Mouse (Mus musculus) forebrain, embryonic 16.5 days (tissue): Measurements from ENCODE around the gene Trak2. TPM values are rescaled to one million over a fixed set of nuclear protein-coding genes. Genes with fewer than 3 reads are reported as not detected.
"Not testable (repeated sequence)": the region's sequence is repeated elsewhere in the genome, so short reads cannot be mapped to it uniquely, and the experiment has no call there.

ENCODE experiments used
- ATAC-seq: fragments of 200-750 bp; cut with Nextera tagmentation; 2 replicates; pipeline ENCODE4 v1.8.0; 2017; ENCODE audit warnings: mild to moderate bottlenecking, moderate library complexity
- H3K27ac ChIP-seq: fragments of 300-500 bp; sonication (generic); 2 replicates; pipeline ENCODE4 v1.5.1; 2014; ENCODE audit warnings: low read length, control low read depth
- H3K27me3 ChIP-seq: fragments of 300-500 bp; sonication (generic); replicated peaks from 2 replicates; pipeline ENCODE4 v1.6.1; 2014; ENCODE audit warnings: low read length; ENCODE audit not compliant: control insufficient read depth, insufficient read depth
- H3K36me3 ChIP-seq: fragments of 300-500 bp; sonication (generic); 2 replicates; pipeline ENCODE4 v1.6.1; 2014; ENCODE audit not compliant: control insufficient read depth, insufficient read depth
- H3K4me1 ChIP-seq: fragments of 300-500 bp; sonication (generic); replicated peaks from 2 replicates; pipeline ENCODE4 v1.6.1; 2014; ENCODE audit warnings: low read length; ENCODE audit not compliant: control insufficient read depth, insufficient read depth
- H3K4me2 ChIP-seq: fragments of 300-500 bp; sonication (generic); 2 replicates; pipeline ENCODE4 v1.6.1; 2014; ENCODE audit warnings: mild to moderate bottlenecking, low read length, control low read depth
- H3K4me3 ChIP-seq: fragments of 300-500 bp; sonication (generic); replicated peaks from 2 replicates; pipeline ENCODE4 v1.5.1; 2014; ENCODE audit warnings: mild to moderate bottlenecking, low read length, control low read depth
- H3K9ac ChIP-seq: fragments of 300-500 bp; sonication (generic); replicated peaks from 2 replicates; pipeline ENCODE4 v1.6.1; 2014; ENCODE audit warnings: low read depth, low read length, control low read depth
- H3K9me3 ChIP-seq: fragments of 300-500 bp; sonication (generic); 2 replicates; pipeline ENCODE4 v1.6.1; 2016; ENCODE audit warnings: low read length; ENCODE audit not compliant: control insufficient read depth
- WGBS: fragments of 180-500 bp; shearing (Covaris S2); extraction: QIAGEN DNeasy Blood & Tissue Kit; methylation state at CpG from one replicate; pipeline ENCODE4 v1.1.7; 2014; 5-methylcytosine and 5-hydroxymethylcytosine counted together
- polyA plus RNA-seq: library from polyadenylated mRNA; unstranded; fragments of >200 nt; fragmentation: Nextera tagmentation; extraction: Ambion mirVana; gene quantifications from 2 replicates; pipeline ENCODE4 v1.2.1, GENCODE M21; 2015

Trak2 gene
- polyA plus RNA-seq, 1 experiment from 2014 or later, result 24.0 TPM

DNA sequence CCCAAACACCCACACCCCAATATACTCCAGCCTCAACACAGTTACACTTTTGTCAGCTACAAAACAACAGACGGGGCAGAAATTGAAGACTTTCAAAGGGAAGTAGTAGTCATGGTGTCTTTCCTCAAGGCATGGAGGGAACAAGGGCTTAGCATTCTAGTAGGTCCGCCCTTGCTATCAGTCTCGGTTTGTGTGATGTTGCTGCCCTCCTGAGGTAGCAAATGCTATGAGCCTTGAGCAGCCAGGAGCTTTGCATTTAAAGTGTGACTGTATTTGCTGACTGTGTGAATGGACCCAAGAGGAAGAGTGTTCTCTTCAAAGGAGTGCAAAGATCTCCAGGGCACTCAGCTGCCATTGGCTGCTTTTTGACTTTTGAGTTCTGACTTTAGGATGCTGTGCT lies 75.7 kb downstream of the Trak2 start:
- ATAC-seq, H3K27ac ChIP-seq, H3K4me2 ChIP-seq, H3K27me3 ChIP-seq, H3K9me3 ChIP-seq, H3K9ac ChIP-seq, H3K4me3 ChIP-seq, H3K36me3 ChIP-seq, H3K4me1 ChIP-seq: not testable (repeated sequence)
- 44% methylated on average over 3 of the region's 3 CpGs for WGBS

DNA sequence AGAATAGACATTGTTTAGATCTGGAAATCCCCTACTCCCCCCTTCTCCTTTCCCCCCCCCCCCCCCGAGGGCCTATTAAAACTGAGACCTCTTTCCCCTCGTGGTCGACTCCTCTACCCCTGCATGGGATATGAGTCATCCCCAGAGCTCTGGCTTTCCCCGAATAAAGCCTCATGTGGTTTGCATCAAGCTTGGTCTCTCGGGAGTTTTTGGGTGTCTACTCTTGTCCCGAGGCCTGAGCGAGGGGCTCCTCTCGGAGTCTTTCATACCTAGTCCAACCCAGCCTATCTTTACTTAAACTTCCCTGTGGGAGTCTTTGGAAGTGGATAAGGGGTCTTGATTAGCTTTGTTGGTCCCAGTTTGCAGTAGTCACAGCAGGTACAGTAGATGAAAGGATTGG lies 80.8 kb downstream of the Trak2 start:
- not testable (repeated sequence) for H3K27me3 ChIP-seq, ATAC-seq, H3K4me3 ChIP-seq, H3K4me2 ChIP-seq, H3K9ac ChIP-seq, H3K27ac ChIP-seq, H3K36me3 ChIP-seq, H3K9me3 ChIP-seq, H3K4me1 ChIP-seq
- 95% methylated on average over 6 of the region's 8 CpGs for WGBS

GRCm38 (mm10) chr1:58891481-58892170 lies 81.6 kb downstream of the Trak2 start:
- not testable (repeated sequence) for H3K27ac ChIP-seq, H3K4me3 ChIP-seq, ATAC-seq, H3K9ac ChIP-seq, H3K4me1 ChIP-seq, H3K36me3 ChIP-seq, H3K4me2 ChIP-seq, H3K27me3 ChIP-seq, H3K9me3 ChIP-seq
- WGBS, result 74% methylated on average over 2 of the region's 2 CpGs

GRCm38 (mm10) chr1:58890697-58891290 lies 82.4 kb downstream of the Trak2 start:
- not testable (repeated sequence) for H3K4me3 ChIP-seq, ATAC-seq, H3K36me3 ChIP-seq, H3K27me3 ChIP-seq, H3K27ac ChIP-seq, H3K9ac ChIP-seq, H3K4me2 ChIP-seq, H3K9me3 ChIP-seq, H3K4me1 ChIP-seq
- WGBS, result 84% methylated on average over 4 of the region's 5 CpGs

- H3K4me2 ChIP-seq, result no peak overlapping the region
- no peak for ATAC-seq
- no peak overlapping the region for H3K4me3 ChIP-seq
- no peaks in the 10 kb centered on the region for H3K4me1 ChIP-seq
- H3K9me3 ChIP-seq, result no peaks in the 10 kb centered on the region
- 79% methylated on average over 5 of the region's 5 CpGs for WGBS
- H3K27me3 ChIP-seq, result no peaks in the 10 kb centered on the region
- H3K9ac ChIP-seq, result no peak overlapping the region
- H3K36me3 ChIP-seq, result no peaks in the 10 kb centered on the region
- no peak overlapping the region for H3K27ac ChIP-seq
Observed at GRCm38 (mm10) chr1:58889826-58890546, 83.2 kb downstream of the Trak2 start.

GRCm38 (mm10) chr1:58885646-58886045 lies 87.6 kb downstream of the Trak2 start:
- Histone ChIP-seq H3K36me3 (no peaks in the 10 kb centered on the region), H3K27me3 (no peaks in the 10 kb centered on the region), H3K27ac (no peak overlapping the region), H3K9me3 (no peaks in the 10 kb centered on the region), H3K4me2 (no peak overlapping the region), H3K4me1 (no peaks in the 10 kb centered on the region), H3K9ac (no peak overlapping the region), H3K4me3 (no peak overlapping the region)
- WGBS, result 82% methylated on average over 4 of the region's 4 CpGs
- no peak for ATAC-seq

- H3K4me3 ChIP-seq, H3K9me3 ChIP-seq, H3K27ac ChIP-seq, H3K27me3 ChIP-seq, H3K4me1 ChIP-seq, ATAC-seq, H3K4me2 ChIP-seq, H3K9ac ChIP-seq, H3K36me3 ChIP-seq: not testable (repeated sequence)
- 93% methylated on average over 9 of the region's 9 CpGs for WGBS
Observed at GRCm38 (mm10) chr1:58883279-58883678, 90.0 kb downstream of the Trak2 start.

DNA sequence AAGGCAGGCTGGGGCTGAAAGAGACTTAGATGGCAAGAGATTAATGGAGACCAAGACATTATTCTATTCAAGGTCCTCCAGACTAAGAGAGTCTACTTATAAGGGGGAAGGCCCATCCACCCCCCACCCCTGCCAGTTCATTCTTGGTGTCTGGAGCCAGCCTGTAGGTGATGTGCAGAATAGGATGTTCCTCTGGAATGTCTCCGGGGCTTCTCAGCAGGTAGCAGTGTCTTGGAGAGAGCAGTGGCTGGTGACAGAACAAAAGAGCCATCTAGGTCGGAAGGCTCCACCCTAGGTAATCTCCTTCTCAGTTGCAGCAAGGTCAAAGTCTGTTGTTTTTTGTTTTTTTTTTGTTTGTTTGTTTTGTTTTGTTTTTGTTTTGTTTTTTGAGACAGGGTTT lies 93.9 kb downstream of the Trak2 start:
- H3K27me3 ChIP-seq, H3K27ac ChIP-seq, H3K4me1 ChIP-seq, ATAC-seq, H3K4me3 ChIP-seq, H3K4me2 ChIP-seq, H3K9me3 ChIP-seq, H3K36me3 ChIP-seq, H3K9ac ChIP-seq: not testable (repeated sequence)
- 92% methylated on average over 2 of the region's 2 CpGs for WGBS

GRCm38 (mm10) chr1:58876500-58876899 lies 96.7 kb downstream of the Trak2 start:
- H3K4me1 ChIP-seq, H3K4me3 ChIP-seq, ATAC-seq, H3K36me3 ChIP-seq, H3K9me3 ChIP-seq, H3K9ac ChIP-seq, H3K27ac ChIP-seq, H3K27me3 ChIP-seq, H3K4me2 ChIP-seq: not testable (repeated sequence)
- WGBS, result 94% methylated on average over 4 of the region's 4 CpGs
